Mouse (Mus musculus) erythroblast, embryonic 14.5 days (primary cell): ENCODE data around the gene Cyp2c70.
"Not testable (repeated sequence)": the region's sequence is repeated elsewhere in the genome, so short reads cannot be mapped to it uniquely, and the experiment has no call there.

Experiments used
- GATA1 ChIP-seq: IDR thresholded peaks from 2 replicates; pipeline ENCODE4 v1.6.1; 2012; ENCODE audit warnings: low read length, inconsistent platforms, mixed read lengths
- TAL1 ChIP-seq: IDR thresholded peaks from 3 replicates; pipeline ENCODE4 v1.6.1; 2012; ENCODE audit warnings: low read length, inconsistent platforms, mixed read lengths

GRCm38 (mm10) chr19:40168391-40168790 is 18.7 kb downstream of the Cyp2c70 start:
- not testable (repeated sequence) for TF ChIP-seq GATA1, TAL1
